25 mouse cellular contexts compared by ENCODE assay signal in genomic region chr7:68241205-68241604, GRCm38 (mm10). TPM values are rescaled to one million over a fixed set of nuclear protein-coding genes. Genes with fewer than 3 reads are reported as not detected.
"Had no signal": no experiment of that assay in that cellular context is flagged by ENCODE, and none has a peak within 500 bp of the region (broad histone marks: within the 10 kb centered on the region; RNA-seq: fewer than 3 reads in every experiment).

No protein-coding gene starts in this region.

- H3K4me3 ChIP-seq: layer of hippocampus, adult 2 months; left cerebral cortex, adult 2 months; lung, embryonic 15.5 days; megakaryocyte, embryonic 14.5 days; midbrain, embryonic 10.5 days; midbrain, embryonic 13.5 days; myocyte; neural tube, embryonic 13.5 days had no signal

- H3K9ac ChIP-seq: liver, embryonic 14.5 days; lung, embryonic 15.5 days; midbrain, embryonic 13.5 days; neural tube, embryonic 13.5 days had no signal

- H3K4me1 ChIP-seq: lung, embryonic 15.5 days; midbrain, embryonic 13.5 days; neural tube, embryonic 13.5 days had no signal

- H3K36me3 ChIP-seq: lung, embryonic 15.5 days; midbrain, embryonic 10.5 days; midbrain, embryonic 13.5 days; neural tube, embryonic 13.5 days had no signal

- H3K9me3 ChIP-seq: lung, embryonic 15.5 days; megakaryocyte, embryonic 14.5 days; midbrain, embryonic 10.5 days; midbrain, embryonic 13.5 days; neural tube, embryonic 13.5 days had no signal

- ATAC-seq: inflammation-experienced regulatory T-cells, adult 6 months; intestine, embryonic 16.5 days; midbrain, embryonic 13.5 days; midbrain, embryonic 16.5 days had no signal

- H3K4me2 ChIP-seq: liver, embryonic 11.5 days; lung, embryonic 15.5 days; midbrain, embryonic 13.5 days; neural tube, embryonic 13.5 days had no signal

- DNase-seq: layer of hippocampus, adult 9-11 months; lung, adult 18-20 months; lung, postnatal 10 days; lung, postnatal 36 days; retina, postnatal 1 day; right cerebral cortex, postnatal 25 days; thymus, adult 18-20 months; thymus, postnatal 36 days had no signal

- H3K27me3 ChIP-seq: lung, embryonic 15.5 days; midbrain, embryonic 13.5 days; neural tube, embryonic 13.5 days had no signal

- H3K27ac ChIP-seq: layer of hippocampus, adult 2 months; left cerebral cortex, adult 2 months; liver, embryonic 14.5 days; lung, embryonic 15.5 days; midbrain, embryonic 10.5 days; midbrain, embryonic 13.5 days; neural tube, embryonic 13.5 days had no signal

RNA-seq across cellular contexts. Expression of gene Pgpep1l, which starts 22.8 kb away (rescaled TPM):
- polyA plus RNA-seq: intestine, embryonic 16.5 days; large intestine, adult 2 months; limb, embryonic 11.5 days; liver, embryonic 11.5 days; liver, embryonic 14.5 days; lung, embryonic 15.5 days; midbrain, embryonic 10.5 days; midbrain, embryonic 13.5 days; midbrain, embryonic 16.5 days; neural tube, embryonic 13.5 days; small intestine, adult 2 months; stomach, embryonic 16.5 days had no signal

RNA-seq across cellular contexts. Expression of gene Fam169b, which starts 32.4 kb away (rescaled TPM):
- polyA plus RNA-seq: midbrain, embryonic 13.5 days had no signal
